Mouse (Mus musculus): ENCODE data around the gene Pkp4.

Pkp4 gene

GRCm38 (mm10) chr2:59385211-59385935 is 224.7 kb downstream of the Pkp4 start:
- TF ChIP-seq GATA4 (IDR thresholded peaks at IDR 0.05; ENCODE audit: insufficient replicate concordance, low read length): no peak

GRCm38 (mm10) chr2:59389971-59390370 is 229.3 kb downstream of the Pkp4 start:
- no peak for TF ChIP-seq GATA4 (IDR thresholded peaks at IDR 0.05; ENCODE audit: insufficient replicate concordance, low read length)

- TF ChIP-seq GATA4 (IDR thresholded peaks at IDR 0.05; ENCODE audit: insufficient replicate concordance, low read length): no peak
These were observed 232.5 kb downstream of the Pkp4 start for GRCm38 (mm10) chr2:59393177-59393576.

GRCm38 (mm10) chr2:59394651-59395050 is 234.0 kb downstream of the Pkp4 start:
- no peak for TF ChIP-seq GATA4 (IDR thresholded peaks at IDR 0.05; ENCODE audit: insufficient replicate concordance, low read length)

GRCm38 (mm10) chr2:59396555-59396954 is 235.9 kb downstream of the Pkp4 start:
- no peak for TF ChIP-seq GATA4 (IDR thresholded peaks at IDR 0.05; ENCODE audit: insufficient replicate concordance, low read length)

GRCm38 (mm10) chr2:59397531-59397930 is 236.9 kb downstream of the Pkp4 start:
- no peak for TF ChIP-seq GATA4 (IDR thresholded peaks at IDR 0.05; ENCODE audit: insufficient replicate concordance, low read length)

- no peak for TF ChIP-seq GATA4 (IDR thresholded peaks at IDR 0.05; ENCODE audit: insufficient replicate concordance, low read length)
These were observed 240.3 kb downstream of the Pkp4 start for GRCm38 (mm10) chr2:59400901-59401378.

- peak; percentile 69; the same call in 1 of the 2 replicates for TF ChIP-seq GATA4 (IDR thresholded peaks at IDR 0.05; ENCODE audit: insufficient replicate concordance, low read length)
These were observed 241.3 kb downstream of the Pkp4 start for GRCm38 (mm10) chr2:59401841-59402461.

GRCm38 (mm10) chr2:59404022-59404421 is 243.4 kb downstream of the Pkp4 start:
- TF ChIP-seq GATA4 (IDR thresholded peaks at IDR 0.05; ENCODE audit: insufficient replicate concordance, low read length): no peak
